Mouse (Mus musculus) forebrain, embryonic 16.5 days (tissue): ENCODE measurements around the gene Cdh16. TPM values are rescaled to one million over a fixed set of nuclear protein-coding genes. Genes with fewer than 3 reads are reported as not detected.

ENCODE experiments used
- ATAC-seq: fragments of 200-750 bp; cut with Nextera tagmentation; 2 replicates; pipeline ENCODE4 v1.8.0; 2017; ENCODE audit warnings: mild to moderate bottlenecking, moderate library complexity
- H3K27ac ChIP-seq: fragments of 300-500 bp; sonication (generic); 2 replicates; pipeline ENCODE4 v1.5.1; 2014; ENCODE audit warnings: low read length, control low read depth
- H3K27me3 ChIP-seq: fragments of 300-500 bp; sonication (generic); replicated peaks from 2 replicates; pipeline ENCODE4 v1.6.1; 2014; ENCODE audit warnings: low read length; ENCODE audit not compliant: control insufficient read depth, insufficient read depth
- H3K36me3 ChIP-seq: fragments of 300-500 bp; sonication (generic); 2 replicates; pipeline ENCODE4 v1.6.1; 2014; ENCODE audit not compliant: control insufficient read depth, insufficient read depth
- H3K4me1 ChIP-seq: fragments of 300-500 bp; sonication (generic); replicated peaks from 2 replicates; pipeline ENCODE4 v1.6.1; 2014; ENCODE audit warnings: low read length; ENCODE audit not compliant: control insufficient read depth, insufficient read depth
- H3K4me2 ChIP-seq: fragments of 300-500 bp; sonication (generic); 2 replicates; pipeline ENCODE4 v1.6.1; 2014; ENCODE audit warnings: mild to moderate bottlenecking, low read length, control low read depth
- H3K4me3 ChIP-seq: fragments of 300-500 bp; sonication (generic); replicated peaks from 2 replicates; pipeline ENCODE4 v1.5.1; 2014; ENCODE audit warnings: mild to moderate bottlenecking, low read length, control low read depth
- H3K9ac ChIP-seq: fragments of 300-500 bp; sonication (generic); replicated peaks from 2 replicates; pipeline ENCODE4 v1.6.1; 2014; ENCODE audit warnings: low read depth, low read length, control low read depth
- H3K9me3 ChIP-seq: fragments of 300-500 bp; sonication (generic); 2 replicates; pipeline ENCODE4 v1.6.1; 2016; ENCODE audit warnings: low read length; ENCODE audit not compliant: control insufficient read depth
- WGBS: fragments of 180-500 bp; shearing (Covaris S2); extraction: QIAGEN DNeasy Blood & Tissue Kit; methylation state at CpG from one replicate; pipeline ENCODE4 v1.1.7; 2014; 5-methylcytosine and 5-hydroxymethylcytosine counted together
- polyA plus RNA-seq: library from polyadenylated mRNA; unstranded; fragments of >200 nt; fragmentation: Nextera tagmentation; extraction: Ambion mirVana; gene quantifications from 2 replicates; pipeline ENCODE4 v1.2.1, GENCODE M21; 2015

Cdh16 gene
- polyA plus RNA-seq, 1 experiment from 2014 or later = not detected

DNA sequence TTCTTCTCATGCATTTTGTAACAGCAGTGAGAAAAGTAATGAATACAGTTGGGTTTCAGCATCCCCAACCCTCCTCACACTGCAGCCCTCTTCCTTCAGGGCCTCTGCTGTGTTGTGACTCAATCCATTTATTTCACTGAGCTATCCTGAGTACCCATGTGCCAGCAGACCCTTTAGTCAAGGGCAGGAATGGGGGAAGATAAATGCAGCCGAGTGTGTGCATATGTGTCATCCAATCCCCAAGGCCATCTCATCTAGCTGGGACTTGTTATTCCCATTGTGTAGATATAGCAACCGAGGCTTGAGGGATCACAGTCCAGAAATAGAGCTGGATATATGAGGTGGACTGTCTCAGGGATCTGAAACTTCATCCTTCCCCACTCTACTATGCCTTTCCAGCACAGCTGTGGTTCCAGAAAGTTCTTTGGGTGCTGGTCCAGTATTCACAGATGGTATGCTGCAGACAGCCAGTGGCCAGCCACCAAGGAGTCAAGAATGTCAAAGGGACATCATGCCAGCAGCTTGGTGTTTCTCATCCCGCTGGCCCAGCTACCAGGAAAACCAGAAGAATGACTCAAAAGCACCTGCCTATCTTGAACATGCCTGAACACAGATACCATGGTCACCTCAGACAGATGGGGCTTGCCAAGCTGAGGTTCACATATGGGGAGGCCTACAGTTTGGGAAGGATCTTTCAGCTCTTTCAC lies 11.0 kb upstream of the Cdh16 start:
- no peak overlapping the region for H3K27ac ChIP-seq
- no peak overlapping the region for H3K9ac ChIP-seq
- H3K9me3 ChIP-seq = no peaks in the 10 kb centered on the region
- 87% methylated on average over 3 of the region's 3 CpGs for WGBS
- peaks cover 2% of the 10 kb centered on the region; the same call in 1 of the 2 replicates for H3K27me3 ChIP-seq
- H3K4me3 ChIP-seq = no peak overlapping the region
- no peak overlapping the region for H3K4me2 ChIP-seq
- H3K36me3 ChIP-seq = peaks cover 11% of the 10 kb centered on the region; the same call in 1 of the 2 replicates
- ATAC-seq = no peak
- H3K4me1 ChIP-seq = peaks cover 11% of the 10 kb centered on the region

DNA sequence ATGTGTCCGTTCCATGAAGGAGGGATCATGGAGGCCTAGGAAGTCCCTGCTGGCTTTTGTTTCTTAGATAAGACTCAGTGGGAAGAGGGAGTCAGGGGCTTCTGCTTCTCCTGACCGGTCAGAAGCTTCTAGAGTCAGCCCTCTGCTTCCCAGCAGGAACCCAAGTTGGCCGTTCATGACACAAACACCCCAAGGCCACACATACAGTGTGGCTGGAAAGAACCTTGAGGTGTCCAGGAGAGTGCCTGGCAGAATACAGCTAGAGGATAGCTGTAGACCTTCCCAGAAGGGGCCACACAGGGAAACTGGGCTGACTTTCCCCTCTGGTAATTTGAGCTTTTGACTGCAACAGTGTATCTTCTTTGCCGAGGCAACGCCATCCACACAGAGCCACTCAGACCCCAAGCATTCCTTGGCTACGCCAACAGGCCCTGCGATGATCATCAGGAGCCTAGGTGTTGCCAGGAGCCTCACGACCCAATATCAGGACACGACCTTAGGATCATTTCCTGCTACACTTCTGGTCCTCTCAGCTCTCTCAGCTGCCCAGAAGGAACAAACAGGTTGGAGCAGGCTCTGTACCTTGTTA lies 9.1 kb upstream of the Cdh16 start:
- no peak for ATAC-seq
- Histone ChIP-seq H3K27ac (no peak overlapping the region), H3K9me3 (no peaks in the 10 kb centered on the region), H3K4me1 (peaks cover 10% of the 10 kb centered on the region), H3K4me3 (no peak overlapping the region), H3K9ac (no peak overlapping the region), H3K36me3 (peaks cover 3% of the 10 kb centered on the region; the same call in 1 of the 2 replicates), H3K4me2 (no peak overlapping the region), H3K27me3 (peaks cover 2% of the 10 kb centered on the region; the same call in 1 of the 2 replicates)
- WGBS = 67% methylated on average over 9 of the region's 9 CpGs

DNA sequence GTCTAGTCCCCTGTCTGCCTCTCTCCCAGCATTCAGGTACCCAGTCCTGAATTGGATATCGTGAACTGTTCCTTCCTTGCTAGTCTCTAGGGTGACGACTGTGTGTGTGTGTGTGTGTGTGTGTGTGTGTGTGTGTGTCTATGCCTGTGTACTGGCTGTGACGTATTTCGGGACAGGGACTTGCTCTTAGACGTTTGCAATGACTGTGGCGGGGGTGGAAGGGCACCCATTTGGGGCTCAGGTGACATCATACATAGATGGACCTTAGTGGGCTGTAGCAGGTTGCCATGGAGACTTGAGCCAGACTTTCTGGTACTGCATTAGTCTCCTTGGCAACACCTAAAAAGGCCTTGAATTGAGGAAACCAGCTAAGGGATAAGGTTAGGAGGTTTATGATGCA lies 8.3 kb upstream of the Cdh16 start:
- WGBS = 54% methylated on average over 6 of the region's 6 CpGs
- Histone ChIP-seq H3K36me3 (peaks cover 3% of the 10 kb centered on the region; the same call in 1 of the 2 replicates), H3K9me3 (no peaks in the 10 kb centered on the region), H3K27ac (no peak overlapping the region), H3K27me3 (peaks cover 2% of the 10 kb centered on the region; the same call in 1 of the 2 replicates), H3K4me1 (peaks cover 10% of the 10 kb centered on the region), H3K4me3 (no peak overlapping the region), H3K9ac (no peak overlapping the region), H3K4me2 (no peak overlapping the region)
- ATAC-seq = peak; percentile 53; the same call in 1 of the 2 replicates

DNA sequence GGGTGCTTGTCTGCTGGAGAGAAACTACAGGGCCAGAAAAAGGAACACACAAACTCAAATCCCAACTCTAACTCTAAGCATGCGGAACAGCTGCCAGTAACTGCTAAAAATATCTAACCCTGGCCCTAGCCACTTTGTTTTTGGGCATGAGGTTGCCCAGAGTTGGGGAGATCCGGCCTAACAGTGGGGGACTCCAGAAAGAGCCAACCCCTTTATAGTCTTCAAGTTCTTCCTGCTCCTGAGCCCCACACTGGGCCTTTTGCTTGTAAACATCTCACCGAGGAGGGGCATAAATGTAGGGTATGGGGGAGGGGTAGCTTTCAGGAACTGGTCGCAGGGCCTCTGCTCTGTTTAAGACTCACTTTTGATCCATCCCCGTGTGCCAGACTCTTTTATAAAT lies 7.8 kb upstream of the Cdh16 start:
- Histone ChIP-seq H3K4me1 (peaks cover 10% of the 10 kb centered on the region), H3K4me2 (no peak overlapping the region; the same call in 1 of the 2 replicates), H3K9ac (no peak overlapping the region), H3K9me3 (no peaks in the 10 kb centered on the region), H3K27ac (no peak overlapping the region), H3K27me3 (peaks cover 2% of the 10 kb centered on the region; the same call in 1 of the 2 replicates), H3K4me3 (no peak overlapping the region), H3K36me3 (peaks cover 3% of the 10 kb centered on the region; the same call in 1 of the 2 replicates)
- no peak for ATAC-seq
- 38% methylated on average over 5 of the region's 5 CpGs for WGBS

DNA sequence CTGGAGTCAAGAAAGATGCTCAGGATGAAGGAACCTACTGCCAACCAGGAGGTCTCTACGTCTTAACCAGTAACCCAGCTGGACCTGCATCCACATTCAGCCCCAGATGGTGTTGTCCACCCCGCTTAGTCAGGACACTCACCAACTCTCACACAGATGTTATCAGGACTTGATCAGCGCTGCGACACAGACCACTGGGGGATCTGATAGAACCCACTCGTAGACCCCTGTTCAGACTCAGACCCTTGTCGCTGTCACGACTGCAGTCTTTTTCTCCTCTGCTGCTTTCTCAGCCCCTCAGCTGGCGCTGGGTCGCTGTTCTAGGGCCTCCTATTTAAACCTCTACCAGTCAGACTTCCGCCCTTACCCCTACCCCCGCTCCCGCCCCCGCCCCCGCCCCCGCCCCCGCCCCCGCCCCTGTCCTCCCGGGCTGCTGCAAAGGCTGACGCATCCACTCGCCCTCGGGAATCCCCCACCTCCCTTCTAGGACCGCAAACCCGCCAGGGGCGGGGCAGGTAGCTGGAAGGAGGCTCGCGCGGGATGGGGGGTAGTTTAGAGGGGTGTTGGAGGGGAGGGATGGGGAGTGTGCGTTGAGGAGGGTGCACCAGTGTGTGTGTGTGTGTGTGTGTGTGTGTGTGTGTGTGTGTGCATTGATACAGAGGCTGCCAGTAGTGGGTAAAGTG lies 6.9 kb upstream of the Cdh16 start, which contains the start of gene Rrad:
Rrad (minus strand) TSS at position 347 of the 683 bp plus-strand sequence.
- Histone ChIP-seq H3K27ac (no peak within 1 kb of the TSS), H3K36me3 (peaks cover 3% of the 10 kb centered on the region; the same call in 1 of the 2 replicates), H3K9ac (peak within 1 kb of the TSS; percentile 28), H3K4me3 (peak within 1 kb of the TSS; percentile 35), H3K27me3 (peaks cover 2% of the 10 kb centered on the region; the same call in 1 of the 2 replicates), H3K4me1 (peaks cover 10% of the 10 kb centered on the region), H3K9me3 (no peaks in the 10 kb centered on the region), H3K4me2 (peak within 1 kb of the TSS; percentile 55)
- peak; percentile 56 for ATAC-seq
- WGBS = 0% methylated on average over 25 of the region's 28 CpGs

DNA sequence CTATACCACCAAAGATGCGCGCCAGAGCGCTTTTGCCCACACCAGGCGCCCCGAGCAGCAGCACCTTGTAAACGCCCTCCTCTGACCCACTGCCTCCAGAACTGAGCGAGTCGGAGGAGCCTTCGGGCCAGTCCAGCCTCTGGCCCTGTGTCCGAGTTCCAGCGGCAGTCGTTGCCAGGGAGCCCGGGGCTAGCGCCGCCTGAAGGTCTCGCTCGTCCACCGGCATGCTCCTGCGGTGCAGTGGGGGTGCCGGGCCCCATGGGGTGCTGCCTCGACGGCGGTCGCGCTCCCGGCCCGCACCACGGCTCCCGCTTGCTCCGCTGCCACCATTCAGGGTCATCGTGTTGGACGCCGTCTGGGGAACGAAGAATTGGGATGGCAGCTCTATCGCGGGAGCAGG lies 6.4 kb upstream of the Cdh16 start:
- WGBS = 1% methylated on average over 36 of the region's 36 CpGs
- Histone ChIP-seq H3K4me1 (peaks cover 10% of the 10 kb centered on the region), H3K9ac (peak overlapping the region; percentile 28), H3K27me3 (peaks cover 2% of the 10 kb centered on the region; the same call in 1 of the 2 replicates), H3K9me3 (no peaks in the 10 kb centered on the region), H3K27ac (no peak overlapping the region), H3K4me3 (peak overlapping the region; percentile 35), H3K36me3 (peaks cover 3% of the 10 kb centered on the region; the same call in 1 of the 2 replicates), H3K4me2 (peak overlapping the region; percentile 55)
- peak; percentile 34 for ATAC-seq

DNA sequence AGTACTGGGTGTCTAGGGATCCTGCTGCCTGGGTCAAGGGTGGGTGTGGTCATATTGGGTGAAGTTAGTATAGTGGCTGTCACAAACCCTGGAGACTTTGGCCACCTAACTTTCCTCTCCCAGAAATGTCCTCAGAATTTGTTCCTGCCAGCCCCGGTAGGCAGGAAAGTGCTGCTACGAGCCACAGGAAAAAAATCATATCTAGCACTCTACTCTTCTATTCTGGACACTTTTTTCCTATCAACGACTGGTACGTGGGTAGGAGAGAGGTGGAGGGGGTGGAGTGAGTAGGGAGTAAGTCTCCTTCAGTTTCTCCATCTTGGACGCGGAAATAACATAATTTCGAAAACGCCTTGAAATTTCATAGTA lies 5.9 kb upstream of the Cdh16 start:
- WGBS = 43% methylated on average over 8 of the region's 8 CpGs
- peak overlapping the region; percentile 35; the same call in 1 of the 2 replicates for H3K4me3 ChIP-seq
- no peaks in the 10 kb centered on the region for H3K9me3 ChIP-seq
- no peak overlapping the region for H3K27ac ChIP-seq
- no peak for ATAC-seq
- peaks cover 10% of the 10 kb centered on the region for H3K4me1 ChIP-seq
- H3K9ac ChIP-seq = no peak overlapping the region
- H3K4me2 ChIP-seq = no peak overlapping the region; the same call in 1 of the 2 replicates
- peaks cover 2% of the 10 kb centered on the region; the same call in 1 of the 2 replicates for H3K27me3 ChIP-seq
- no peaks in the 10 kb centered on the region for H3K36me3 ChIP-seq

DNA sequence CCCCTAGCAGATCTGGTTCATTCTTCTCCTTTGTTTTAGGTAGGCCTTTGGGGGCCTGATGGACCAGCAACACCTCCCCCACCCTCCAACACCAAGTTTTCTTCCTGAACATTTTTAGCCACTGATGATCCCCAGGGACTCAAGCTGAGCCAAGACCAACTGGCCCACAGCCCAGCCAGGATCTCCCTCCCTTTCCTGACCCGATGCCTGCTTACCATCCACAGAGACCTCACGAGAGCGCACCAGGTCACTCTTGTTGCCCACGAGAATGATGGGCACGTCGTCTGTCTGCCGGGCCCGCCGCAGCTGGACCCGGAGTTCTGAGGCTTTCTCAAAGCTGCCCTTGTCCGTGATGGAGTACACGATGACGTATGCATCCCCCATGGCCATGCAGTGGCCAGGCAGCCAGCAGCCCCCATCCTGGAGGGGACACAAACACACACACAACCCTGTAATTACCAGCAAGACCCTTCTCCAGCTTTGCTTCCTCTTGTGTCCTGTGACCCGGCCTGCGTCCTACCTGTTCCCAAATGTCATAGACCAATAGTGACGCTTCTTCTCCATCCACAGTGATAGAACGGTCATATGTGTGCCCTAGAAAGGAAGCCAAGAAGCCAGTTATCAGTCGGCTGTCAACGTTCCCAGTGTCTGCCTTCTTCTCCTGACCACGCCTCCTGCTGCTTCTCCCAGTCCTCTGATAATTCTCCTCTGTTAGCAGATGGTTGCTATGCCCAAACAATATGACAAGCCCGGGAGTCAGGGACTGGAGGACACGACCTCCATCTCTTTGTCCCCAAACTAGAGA lies 5.3 kb upstream of the Cdh16 start:
- Histone ChIP-seq H3K36me3 (no peaks in the 10 kb centered on the region), H3K9ac (no peak overlapping the region), H3K4me2 (no peak overlapping the region), H3K4me1 (peaks cover 10% of the 10 kb centered on the region), H3K4me3 (no peak overlapping the region), H3K9me3 (no peaks in the 10 kb centered on the region), H3K27ac (no peak overlapping the region), H3K27me3 (peaks cover 2% of the 10 kb centered on the region; the same call in 1 of the 2 replicates)
- WGBS = 82% methylated on average over 22 of the region's 22 CpGs
- no peak for ATAC-seq
